Mouse (Mus musculus) liver, embryonic 11.5 days (tissue): ENCODE measurements at regions not wholly inside any gene's neighbourhood (a gene's known extent, or its start where the extent isn't known, plus 50 kb on each side); places are given as distances from the start of the nearest gene placed in this dataset.

Experiments used
- ATAC-seq: fragments of 200-750 bp; cut with Nextera tagmentation; replicated peaks from 2 replicates; pipeline ENCODE4 v1.8.0; 2017; ENCODE audit warnings: moderate number of reproducible peaks, mild to moderate bottlenecking, moderate TSS enrichment, moderate library complexity; ENCODE audit not compliant: low FRiP score
- DNase-seq: peaks from one replicate; pipeline ENCODE4 v3.0.0-alpha.2; 2017; ENCODE audit warnings: low spot score
- H3K27ac ChIP-seq: fragments of 300-500 bp; sonication (generic); 2 replicates; pipeline ENCODE4 v1.5.1; 2014; ENCODE audit warnings: mild to moderate bottlenecking, low read depth, low read length, control low read depth
- H3K27me3 ChIP-seq: fragments of 300-500 bp; sonication (generic); replicated peaks from 2 replicates; pipeline ENCODE4 v1.6.1; 2014; ENCODE audit warnings: low read length, mixed read lengths; ENCODE audit not compliant: control insufficient read depth, insufficient read depth
- H3K36me3 ChIP-seq: fragments of 300-500 bp; sonication (generic); 2 replicates; pipeline ENCODE4 v1.6.1; 2014; ENCODE audit warnings: mild to moderate bottlenecking, low read length, moderate library complexity, mixed read lengths; ENCODE audit not compliant: control insufficient read depth, insufficient read depth
- H3K4me1 ChIP-seq: fragments of 300-500 bp; sonication (generic); replicated peaks from 2 replicates; pipeline ENCODE4 v1.6.1; 2014; ENCODE audit warnings: low read length, mixed read lengths; ENCODE audit not compliant: control insufficient read depth, insufficient read depth
- H3K4me2 ChIP-seq: fragments of 300-500 bp; sonication (generic); 2 replicates; pipeline ENCODE4 v1.6.1; 2014; ENCODE audit warnings: mild to moderate bottlenecking, control low read depth, moderate library complexity
- H3K4me3 ChIP-seq: fragments of 300-500 bp; sonication (generic); 2 replicates; pipeline ENCODE4 v1.5.1; 2014; ENCODE audit warnings: low read depth, low read length, control low read depth
- H3K9ac ChIP-seq: fragments of 300-500 bp; sonication (generic); 2 replicates; pipeline ENCODE4 v1.6.1; 2014; ENCODE audit warnings: low read depth, low read length, control low read depth
- H3K9me3 ChIP-seq: fragments of 300-500 bp; sonication (generic); 2 replicates; pipeline ENCODE4 v1.6.1; 2016; ENCODE audit warnings: low read length, inconsistent platforms, mixed read lengths; ENCODE audit not compliant: control insufficient read depth
- WGBS: fragments of 180-500 bp; shearing (Covaris S2); extraction: QIAGEN DNeasy Blood & Tissue Kit; methylation state at CpG from one replicate; pipeline ENCODE4 v1.1.7; 2014; 5-methylcytosine and 5-hydroxymethylcytosine counted together

GRCm38 (mm10) chr14:14639102-14640015, 62.7 kb upstream of the Slc4a7 start:
- no peak overlapping the region for H3K9ac ChIP-seq

GRCm38 (mm10) chr14:14640023-14640441, 62.0 kb upstream of the Slc4a7 start:
- H3K4me3 ChIP-seq: no peak overlapping the region
- WGBS: 27% methylated on average over 3 of the region's 3 CpGs
- no peak overlapping the region for H3K27ac ChIP-seq
- DNase-seq (no peak), ATAC-seq (no peak; the same call in 1 of the 2 replicates)
- no peak overlapping the region for H3K4me2 ChIP-seq
- no peaks in the 10 kb centered on the region for H3K27me3 ChIP-seq
- H3K9me3 ChIP-seq: no peaks in the 10 kb centered on the region
- no peaks in the 10 kb centered on the region for H3K4me1 ChIP-seq
- H3K9ac ChIP-seq: no peak overlapping the region
- H3K36me3 ChIP-seq: no peaks in the 10 kb centered on the region

More at GRCm38 (mm10) chr14:14639102-14640015, 62.7 kb upstream of the Slc4a7 start:
- no peaks in the 10 kb centered on the region for H3K4me1 ChIP-seq
- no peaks in the 10 kb centered on the region for H3K36me3 ChIP-seq
- H3K4me2 ChIP-seq: no peak overlapping the region
- ATAC-seq (no peak), DNase-seq (no peak)
- H3K27ac ChIP-seq: no peak overlapping the region
- H3K9me3 ChIP-seq: no peaks in the 10 kb centered on the region
- 77% methylated on average over 7 of the region's 7 CpGs for WGBS
- no peak overlapping the region for H3K4me3 ChIP-seq
- H3K27me3 ChIP-seq: no peaks in the 10 kb centered on the region

DNA sequence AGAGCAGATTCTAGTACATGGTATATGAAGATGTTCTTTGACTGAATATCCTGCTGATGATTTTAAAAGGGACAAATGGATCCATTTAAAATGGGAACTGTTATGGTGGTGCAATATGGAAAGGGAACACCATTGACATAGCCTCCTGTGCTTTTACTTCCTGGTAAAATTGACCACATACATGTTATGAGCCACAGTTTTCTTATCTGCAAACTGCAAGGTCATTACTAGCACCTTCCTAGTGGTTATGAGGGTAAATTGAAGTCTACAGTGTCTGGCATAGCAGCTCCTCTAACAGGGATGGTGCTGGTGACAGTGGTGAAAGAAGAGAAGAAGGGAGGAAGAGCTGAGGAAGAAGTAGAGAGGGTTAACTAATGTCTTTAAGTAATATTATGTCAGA, 61.5 kb upstream of the Slc4a7 start:
- no peak overlapping the region for H3K27ac ChIP-seq
- H3K9me3 ChIP-seq: no peaks in the 10 kb centered on the region
- H3K4me2 ChIP-seq: no peak overlapping the region
- H3K4me1 ChIP-seq: no peaks in the 10 kb centered on the region
- DNase-seq (no peak), ATAC-seq (no peak)
- no peak overlapping the region for H3K4me3 ChIP-seq
- no peak overlapping the region for H3K9ac ChIP-seq
- no peaks in the 10 kb centered on the region for H3K27me3 ChIP-seq
- no peaks in the 10 kb centered on the region for H3K36me3 ChIP-seq

- Histone ChIP-seq H3K9ac (no peak overlapping the region), H3K4me2 (no peak overlapping the region), H3K27me3 (no peaks in the 10 kb centered on the region), H3K27ac (no peak overlapping the region), H3K4me1 (no peaks in the 10 kb centered on the region), H3K36me3 (no peaks in the 10 kb centered on the region), H3K9me3 (no peaks in the 10 kb centered on the region), H3K4me3 (no peak overlapping the region)
- DNase-seq (no peak), ATAC-seq (no peak)
- WGBS: 90% methylated on average over 3 of the region's 3 CpGs
These were observed 58.5 kb upstream of the Slc4a7 start for GRCm38 (mm10) chr14:14643533-14643932.

DNA sequence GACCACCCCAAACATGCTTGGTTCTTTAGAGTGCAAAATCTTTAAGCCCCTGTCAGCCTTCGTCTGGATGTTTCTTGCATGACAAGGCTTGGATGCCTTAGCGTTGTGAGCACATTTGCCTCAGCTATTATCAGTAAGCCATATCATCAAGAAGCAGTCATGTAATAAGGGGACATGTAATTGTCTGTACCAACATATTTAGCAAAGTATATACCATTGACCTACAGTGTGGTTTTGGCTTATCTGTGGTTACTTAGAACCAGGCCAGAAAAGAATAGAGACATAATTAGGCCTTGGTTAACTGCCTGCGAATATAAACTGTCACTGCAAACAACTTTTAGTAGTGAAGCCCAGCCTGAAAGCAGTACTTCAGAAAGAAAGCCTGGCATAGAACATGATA, 57.0 kb upstream of the Slc4a7 start:
- H3K36me3 ChIP-seq: no peaks in the 10 kb centered on the region
- ATAC-seq (no peak), DNase-seq (no peak)
- H3K4me1 ChIP-seq: no peaks in the 10 kb centered on the region
- H3K9me3 ChIP-seq: no peaks in the 10 kb centered on the region
- no peaks in the 10 kb centered on the region for H3K27me3 ChIP-seq
- H3K9ac ChIP-seq: no peak overlapping the region
- no peak overlapping the region for H3K27ac ChIP-seq
- no peak overlapping the region for H3K4me3 ChIP-seq
- H3K4me2 ChIP-seq: no peak overlapping the region
- WGBS: 50% methylated on average over 3 of the region's 3 CpGs
